Mouse (Mus musculus): ENCODE data around the gene Gm5891. TPM values are rescaled to one million over a fixed set of nuclear protein-coding genes. Genes with fewer than 3 reads are reported as not detected.
"Not testable (repeated sequence)": the region's sequence is repeated elsewhere in the genome, so short reads cannot be mapped to it uniquely, and the experiment has no call there.

Gene Gm5891
- polyA plus RNA-seq (2016; fragmentation: Nextera tagmentation; extraction: Ambion mirVana) = not detected in 2 replicates

- not testable (repeated sequence) for H3K4me1 ChIP-seq; H3K9me3 ChIP-seq; H3K9ac ChIP-seq; H3K27me3 ChIP-seq; H3K27ac ChIP-seq; ATAC-seq (ENCODE audit: low FRiP score); H3K36me3 ChIP-seq (replicated peaks); H3K4me2 ChIP-seq; H3K4me3 ChIP-seq (replicated peaks)
- WGBS = no CpG with 5 or more reads among the region's 1 CpGs
Measured at GRCm38 (mm10) chr7:21921191-21921590, at the start of gene Gm5891. Gene Gm5891, minus strand, starts transcription at chr7:21921291.

Other genes with a start within 250 kb of the Gm5891 start
- not detected in 2 replicates for gene Gm4175, start 159.8 kb downstream of the Gm5891 start, polyA plus RNA-seq (2016; fragmentation: Nextera tagmentation; extraction: Ambion mirVana)
- gene Gm4177, start 124.6 kb downstream of the Gm5891 start, polyA plus RNA-seq (2016; fragmentation: Nextera tagmentation; extraction: Ambion mirVana) = not detected in 2 replicates
- not detected in 2 replicates for gene Vmn1r135, start 88.9 kb downstream of the Gm5891 start, polyA plus RNA-seq (2016; fragmentation: Nextera tagmentation; extraction: Ambion mirVana)
- not detected in 2 replicates for gene Gm5725, start 77.0 kb downstream of the Gm5891 start, polyA plus RNA-seq (2016; fragmentation: Nextera tagmentation; extraction: Ambion mirVana)
- not detected in 2 replicates for gene Vmn1r137, start 73.3 kb upstream of the Gm5891 start, polyA plus RNA-seq (2016; fragmentation: Nextera tagmentation; extraction: Ambion mirVana)
- gene Vmn1r138, start 107.6 kb upstream of the Gm5891 start, polyA plus RNA-seq (2016; fragmentation: Nextera tagmentation; extraction: Ambion mirVana) = not detected in 2 replicates
- gene Gm6176, start 135.0 kb upstream of the Gm5891 start, polyA plus RNA-seq (2016; fragmentation: Nextera tagmentation; extraction: Ambion mirVana) = not detected in 2 replicates
- gene Vmn1r139, start 147.8 kb upstream of the Gm5891 start, polyA plus RNA-seq (2016; fragmentation: Nextera tagmentation; extraction: Ambion mirVana) = not detected in 2 replicates
- gene Gm16451, start 197.0 kb upstream of the Gm5891 start, polyA plus RNA-seq (2016; fragmentation: Nextera tagmentation; extraction: Ambion mirVana) = not detected in 2 replicates
- not detected in 2 replicates for gene Gm10666, start 213.4 kb upstream of the Gm5891 start, polyA plus RNA-seq (2016; fragmentation: Nextera tagmentation; extraction: Ambion mirVana)
- gene Vmn1r142, start 242.7 kb upstream of the Gm5891 start, polyA plus RNA-seq (2016; fragmentation: Nextera tagmentation; extraction: Ambion mirVana) = not detected in 2 replicates